Mouse (Mus musculus) myocyte (in vitro differentiated cells): Measurements from ENCODE around the gene Baiap2.

Experiments
- E2F4 ChIP-seq: IDR thresholded peaks from one replicate; pipeline ENCODE4 v1.6.1; 2011; ENCODE audit warnings: mild to moderate bottlenecking, control low read depth, moderate library complexity; ENCODE audit not compliant: insufficient read depth
- MYOD1 ChIP-seq, 3 experiments: IDR thresholded peaks; one replicate each; pipeline ENCODE4 v1.6.1; 2011; ENCODE audit warnings: control low read depth in 2 of 3, low read depth in 2 of 3, mild to moderate bottlenecking in 2 of 3, moderate library complexity in 1 of 3; ENCODE audit not compliant: insufficient read length in 2 of 3, control insufficient read depth in 1 of 3
- MYOG ChIP-seq, 3 experiments: IDR thresholded peaks; one replicate each; pipeline ENCODE4 v1.6.1; 2011; ENCODE audit warnings: control low read depth in 2 of 3, low read depth in 2 of 3, mild to moderate bottlenecking in 2 of 3; ENCODE audit not compliant: insufficient read length in 2 of 3, control insufficient read depth in 1 of 3, insufficient read depth in 1 of 3
- POLR2A ChIP-seq: IDR thresholded peaks from one replicate; pipeline ENCODE4 v1.6.1; 2011; ENCODE audit warnings: low read depth, mild to moderate bottlenecking, control low read depth, moderate library complexity; ENCODE audit not compliant: insufficient read length
- REST ChIP-seq: IDR thresholded peaks from one replicate; pipeline ENCODE4 v1.6.1; 2011; ENCODE audit warnings: mild to moderate bottlenecking, control low read depth, moderate library complexity; ENCODE audit not compliant: insufficient read depth, insufficient read length
- TCF12 ChIP-seq: IDR thresholded peaks from one replicate; pipeline ENCODE4 v1.6.1; 2011; ENCODE audit warnings: mild to moderate bottlenecking, control low read depth; ENCODE audit not compliant: poor library complexity, insufficient read depth, severe bottlenecking
- TCF3 ChIP-seq: IDR thresholded peaks from one replicate; pipeline ENCODE4 v1.6.1; 2011; ENCODE audit warnings: low read depth, control low read depth; ENCODE audit not compliant: insufficient read length

DNA sequence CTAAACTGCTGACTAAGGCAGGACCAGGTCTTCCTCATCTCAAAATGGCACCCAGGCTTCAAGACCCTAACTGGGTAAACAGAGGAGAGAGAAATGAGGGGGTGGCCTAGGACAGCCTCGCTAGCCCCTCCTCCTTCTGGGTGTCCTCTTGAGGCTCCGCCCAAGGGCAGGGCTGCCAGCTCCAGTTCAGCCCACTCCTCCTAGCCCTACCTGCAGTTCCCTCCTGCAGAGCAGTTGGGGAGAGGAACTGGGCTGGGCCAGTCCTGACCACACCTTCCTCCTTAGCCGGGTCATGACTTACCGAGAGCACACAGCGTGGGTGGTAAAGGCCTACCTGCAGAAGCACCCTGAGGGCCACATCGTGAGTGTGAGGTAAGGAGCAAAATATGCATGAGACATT, 47.9 kb upstream of the Baiap2 start:
- TF ChIP-seq E2F4 (no peak), POLR2A (no peak), MYOD1 (IDR thresholded peaks at IDR 0.05; ENCODE audit: control insufficient read depth in 1 of 3, insufficient read length in 2 of 3, low read depth in 2 of 3) (no peak), MYOG (IDR thresholded peaks at IDR 0.05; ENCODE audit: control insufficient read depth in 1 of 3, insufficient read depth in 1 of 3, insufficient read length in 2 of 3, low read depth in 2 of 3) (no peak), REST (no peak), TCF3 (no peak), TCF12 (no peak)
